Mouse (Mus musculus) hindbrain, embryonic 10.5 days (tissue): ENCODE measurements around the gene Mettl24. TPM values are rescaled to one million over a fixed set of nuclear protein-coding genes. Genes with fewer than 3 reads are reported as not detected.

ENCODE experiments used
- DNase-seq: peaks from one replicate; pipeline ENCODE4 v3.0.0-alpha.2; 2017; ENCODE audit warnings: low spot score
- H3K27ac ChIP-seq: fragments of 300-500 bp; sonication (generic); 2 replicates; pipeline ENCODE4 v1.5.1; 2016; ENCODE audit warnings: mild to moderate bottlenecking, moderate library complexity
- H3K27me3 ChIP-seq: fragments of 300-500 bp; sonication (generic); 2 replicates; pipeline ENCODE4 v1.6.1; 2016; ENCODE audit warnings: mild to moderate bottlenecking; ENCODE audit not compliant: poor library complexity, insufficient read depth, severe bottlenecking
- H3K36me3 ChIP-seq: fragments of 300-500 bp; sonication (generic); 2 replicates; pipeline ENCODE4 v1.6.1; 2016; ENCODE audit warnings: mild to moderate bottlenecking, moderate library complexity
- H3K4me1 ChIP-seq: fragments of 300-500 bp; sonication (generic); replicated peaks from 2 replicates; pipeline ENCODE4 v1.6.1; 2016; ENCODE audit warnings: mild to moderate bottlenecking
- H3K4me3 ChIP-seq: fragments of 300-500 bp; sonication (generic); 2 replicates; pipeline ENCODE4 v1.5.1; 2016; ENCODE audit warnings: mild to moderate bottlenecking, moderate library complexity
- H3K9me3 ChIP-seq: fragments of 300-500 bp; sonication (generic); 2 replicates; pipeline ENCODE4 v1.6.1; 2016; ENCODE audit warnings: mild to moderate bottlenecking, moderate library complexity
- WGBS: fragments of 180-500 bp; shearing (Covaris S2); methylation state at CpG from one replicate; pipeline ENCODE4 v1.1.7; 2016; 5-methylcytosine and 5-hydroxymethylcytosine counted together
- polyA plus RNA-seq: library from polyadenylated mRNA; unstranded; fragments of >200 nt; fragmentation: Nextera tagmentation; extraction: Ambion mirVana; gene quantifications from 2 replicates; pipeline ENCODE4 v1.2.1, GENCODE M21; 2016

Gene Mettl24
- polyA plus RNA-seq, 1 experiment from 2014 or later, result 1.4 TPM

DNA sequence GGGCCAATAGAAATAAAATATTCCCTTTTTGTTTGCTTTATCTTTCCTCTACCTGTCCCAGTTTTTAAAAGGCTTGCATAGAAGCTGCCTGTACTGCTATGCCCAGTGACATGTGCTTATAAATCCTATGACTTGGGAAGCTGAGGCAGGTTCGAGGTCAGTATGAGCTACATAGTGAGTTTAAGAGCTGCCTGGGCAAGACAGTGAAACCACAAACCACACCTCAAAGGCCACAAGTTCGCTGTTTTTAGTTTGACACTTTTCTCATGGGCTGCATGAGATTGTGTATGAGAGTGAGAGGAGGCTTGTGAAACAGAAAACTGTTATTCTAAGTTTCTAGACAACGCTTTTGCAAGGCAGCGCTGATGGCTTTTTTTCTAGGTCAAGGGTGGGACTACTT lies 42.4 kb downstream of the Mettl24 start:
- Histone ChIP-seq H3K9me3 (no peaks in the 10 kb centered on the region), H3K4me1 (peaks cover 36% of the 10 kb centered on the region), H3K36me3 (no peaks in the 10 kb centered on the region), H3K4me3 (no peak overlapping the region), H3K27me3 (no peaks in the 10 kb centered on the region), H3K27ac (peak overlapping the region; percentile 23; the same call in 1 of the 2 replicates)
- 88% methylated on average over 4 of the region's 4 CpGs for WGBS
- no peak for DNase-seq

DNA sequence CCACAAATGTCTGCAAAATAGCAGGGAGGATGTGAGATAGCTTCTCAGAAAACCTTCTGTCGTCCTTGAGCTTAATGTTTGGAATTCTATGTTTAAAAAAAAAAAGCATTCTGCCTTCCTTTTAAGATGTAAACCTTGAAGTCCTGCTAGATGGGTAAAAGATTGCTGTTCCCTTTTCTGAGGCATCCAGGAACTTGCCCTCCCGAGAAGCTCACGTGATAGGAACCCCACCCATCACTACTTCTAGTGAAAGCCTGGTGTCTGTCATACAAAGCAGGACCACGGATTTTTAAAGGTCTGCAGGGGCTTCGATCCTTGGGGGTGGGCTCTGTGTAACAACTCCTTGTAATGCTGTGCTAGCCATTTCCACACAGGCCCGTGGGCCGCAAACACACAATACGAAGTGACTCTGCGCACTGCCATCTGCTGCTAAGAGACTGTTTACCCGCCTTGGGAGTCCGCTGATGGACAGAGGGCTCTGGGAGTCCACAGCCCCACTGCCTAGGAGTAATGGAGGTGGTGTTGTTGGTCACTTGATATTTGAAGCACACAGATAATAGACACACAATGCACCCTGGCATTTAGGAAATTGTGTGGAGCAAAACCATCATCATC lies 43.3 kb downstream of the Mettl24 start:
- H3K4me1 ChIP-seq, result peaks cover 36% of the 10 kb centered on the region
- H3K27ac ChIP-seq, result peak overlapping the region; percentile 62; the same call in 1 of the 2 replicates
- no peaks in the 10 kb centered on the region for H3K9me3 ChIP-seq
- H3K4me3 ChIP-seq, result no peak overlapping the region
- no peaks in the 10 kb centered on the region for H3K36me3 ChIP-seq
- DNase-seq, result no peak
- 66% methylated on average over 11 of the region's 11 CpGs for WGBS
- H3K27me3 ChIP-seq, result no peaks in the 10 kb centered on the region

DNA sequence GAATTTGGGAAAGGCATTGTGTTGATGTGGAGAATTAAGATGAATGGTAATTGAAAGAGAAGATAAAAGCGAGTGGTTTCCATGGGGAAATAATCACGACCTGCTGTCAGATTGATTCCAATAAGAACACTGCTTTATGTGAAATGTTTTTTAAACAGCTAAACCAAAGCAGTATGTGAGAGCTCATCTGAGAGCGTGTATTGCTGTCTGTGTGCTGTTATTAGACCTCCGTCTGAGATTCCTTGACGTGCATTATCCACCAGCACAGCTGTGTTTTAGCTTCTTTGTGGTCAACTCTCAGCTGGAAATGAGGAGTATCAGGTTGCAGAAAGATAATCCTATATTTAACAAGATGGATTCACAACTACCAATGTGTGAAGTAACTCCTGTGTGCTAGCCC lies 43.9 kb downstream of the Mettl24 start:
- 51% methylated on average over 5 of the region's 5 CpGs for whole genome bisulfite sequencing
- H3K4me1 ChIP-seq, result peaks cover 36% of the 10 kb centered on the region
- H3K4me3 ChIP-seq, result no peak overlapping the region
- no peaks in the 10 kb centered on the region for H3K9me3 ChIP-seq
- no peaks in the 10 kb centered on the region for H3K27me3 ChIP-seq
- no peaks in the 10 kb centered on the region for H3K36me3 ChIP-seq
- no peak overlapping the region for H3K27ac ChIP-seq
- no peak for DNase-seq

- Histone ChIP-seq H3K36me3 (no peaks in the 10 kb centered on the region), H3K27ac (no peak overlapping the region), H3K4me3 (no peak overlapping the region), H3K4me1 (peaks cover 16% of the 10 kb centered on the region), H3K9me3 (no peaks in the 10 kb centered on the region), H3K27me3 (no peaks in the 10 kb centered on the region)
- 81% methylated on average over 5 of the region's 5 CpGs for WGBS
- DNase-seq, result no peak
Observed at GRCm38 (mm10) chr10:40730200-40730599, 47.1 kb downstream of the Mettl24 start.

DNA sequence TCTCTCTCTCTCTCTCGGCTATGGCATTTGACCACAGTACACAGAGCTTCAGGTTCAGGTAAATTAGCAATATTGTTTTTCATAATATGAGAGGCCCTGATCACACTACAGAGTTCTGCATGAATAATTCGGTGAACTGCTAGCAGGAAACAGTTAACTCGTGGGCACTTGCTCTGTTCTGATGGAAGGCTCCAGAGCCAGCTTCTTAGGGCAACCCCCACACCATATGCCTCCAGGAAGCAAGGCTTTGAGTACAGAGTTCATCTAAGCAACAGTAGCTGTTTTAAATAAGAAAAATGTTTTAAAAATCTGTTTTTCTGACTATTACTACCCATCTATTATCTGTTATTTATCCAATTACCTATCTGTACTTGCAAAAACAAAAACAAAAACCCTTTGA lies 50.2 kb downstream of the Mettl24 start:
- no peaks in the 10 kb centered on the region for H3K36me3 ChIP-seq
- DNase-seq, result no peak
- no peak overlapping the region for H3K27ac ChIP-seq
- H3K9me3 ChIP-seq, result no peaks in the 10 kb centered on the region
- H3K4me1 ChIP-seq, result peaks cover 18% of the 10 kb centered on the region
- WGBS, result 76% methylated on average over 3 of the region's 3 CpGs
- H3K4me3 ChIP-seq, result no peak overlapping the region
- H3K27me3 ChIP-seq, result no peaks in the 10 kb centered on the region

- Histone ChIP-seq H3K27ac (no peak overlapping the region), H3K4me1 (peaks cover 21% of the 10 kb centered on the region), H3K4me3 (no peak overlapping the region), H3K36me3 (no peaks in the 10 kb centered on the region), H3K9me3 (no peaks in the 10 kb centered on the region), H3K27me3 (no peaks in the 10 kb centered on the region)
- WGBS, result 85% methylated on average over 6 of the region's 6 CpGs
- DNase-seq, result no peak
Observed at GRCm38 (mm10) chr10:40736172-40736571, 53.1 kb downstream of the Mettl24 start.

DNA sequence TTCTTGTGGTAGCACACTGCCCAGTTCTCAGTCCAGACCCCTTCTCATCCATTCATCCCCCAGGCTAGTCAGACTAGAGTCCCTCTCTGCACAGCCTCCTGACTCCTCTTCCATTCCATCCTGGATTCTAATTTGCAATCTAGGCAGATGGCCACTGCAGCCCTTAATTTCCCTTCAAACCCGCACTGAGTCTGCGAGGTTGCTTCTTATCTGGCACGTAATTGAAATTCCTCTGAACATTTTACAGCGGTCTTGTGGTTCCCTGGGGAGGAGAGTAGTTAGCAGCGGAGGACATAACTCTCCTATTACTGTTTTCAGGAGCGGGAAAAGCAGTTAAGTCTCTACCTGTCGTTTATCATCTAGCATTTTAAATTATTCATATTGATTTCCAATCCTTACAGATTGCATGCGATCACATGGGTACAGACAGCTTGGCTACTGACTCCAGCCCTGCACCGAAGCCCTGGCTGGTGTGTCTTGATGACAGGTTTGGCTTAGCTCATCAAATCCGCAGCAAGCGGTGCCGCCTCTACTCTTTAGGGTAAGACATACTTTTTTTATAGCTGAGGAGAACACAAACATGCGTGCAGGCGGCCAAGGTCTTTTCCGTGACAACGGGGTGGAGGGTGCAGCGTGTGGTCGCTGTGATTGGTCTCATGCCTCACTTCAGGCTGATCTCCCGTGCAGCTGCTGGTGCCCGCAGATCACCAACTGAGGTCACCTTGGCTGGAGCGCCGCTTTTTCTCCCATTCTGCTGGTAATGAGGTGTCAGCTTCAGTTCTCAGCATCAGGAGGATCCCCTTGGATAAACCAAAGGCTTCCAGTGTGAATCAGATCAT lies 54.4 kb downstream of the Mettl24 start:
- no peak for DNase-seq
- Histone ChIP-seq H3K27me3 (no peaks in the 10 kb centered on the region), H3K27ac (0 out of 2 replicates have a peak overlapping the region, but pooled peaks have one; percentile 26), H3K4me3 (no peak overlapping the region), H3K4me1 (peaks cover 21% of the 10 kb centered on the region), H3K9me3 (no peaks in the 10 kb centered on the region), H3K36me3 (no peaks in the 10 kb centered on the region)
- 81% methylated on average over 22 of the region's 22 CpGs for WGBS

GRCm38 (mm10) chr10:40740696-40741095 lies 57.6 kb downstream of the Mettl24 start:
- no peaks in the 10 kb centered on the region for H3K36me3 ChIP-seq
- no peaks in the 10 kb centered on the region for H3K9me3 ChIP-seq
- DNase-seq, result no peak
- no peak overlapping the region for H3K4me3 ChIP-seq
- H3K27me3 ChIP-seq, result no peaks in the 10 kb centered on the region
- no peak overlapping the region for H3K27ac ChIP-seq
- WGBS, result 67% methylated on average over 3 of the region's 3 CpGs
- peaks cover 21% of the 10 kb centered on the region for H3K4me1 ChIP-seq

DNA sequence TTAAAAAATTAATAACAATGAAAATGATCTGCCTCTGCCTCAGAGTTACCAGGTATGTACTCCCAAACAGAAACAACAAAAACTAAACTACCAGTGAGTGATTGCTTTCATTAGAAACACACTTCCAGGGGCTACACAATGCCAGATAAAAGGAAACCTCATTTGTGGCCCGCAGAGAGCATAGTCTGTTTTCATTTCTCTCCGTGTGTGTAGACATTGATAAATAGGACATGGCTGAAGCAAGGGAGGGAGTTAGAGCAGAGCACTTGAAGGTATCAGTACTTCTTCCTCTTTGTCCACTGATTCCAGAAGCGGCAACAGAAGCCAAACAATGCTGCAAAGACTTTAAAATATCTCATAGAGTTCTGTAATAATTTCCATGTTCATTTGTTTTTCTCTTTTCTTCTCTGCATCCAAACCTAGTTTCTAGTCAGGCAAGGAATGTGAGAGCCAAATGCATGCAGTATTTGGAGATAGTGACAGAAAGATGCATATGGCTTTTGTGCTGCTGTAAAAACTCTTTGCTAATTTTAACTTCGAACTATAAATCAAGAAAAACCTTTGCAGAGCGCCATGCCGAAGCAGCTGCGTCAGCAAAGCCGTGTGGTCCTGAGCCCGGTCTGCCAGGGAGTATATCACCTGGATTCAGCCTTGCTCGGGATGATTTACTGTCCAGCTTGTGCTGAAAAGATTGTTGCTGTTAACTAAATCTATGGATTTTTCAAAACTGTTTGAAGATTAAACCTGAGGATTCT lies 67.4 kb downstream of the Mettl24 start:
- 0 out of 2 replicates have a peak overlapping the region, but pooled peaks have one; percentile 45 for H3K27ac ChIP-seq
- WGBS, result 81% methylated on average over 10 of the region's 10 CpGs

GRCm38 (mm10) chr10:40751157-40751556 lies 68.1 kb downstream of the Mettl24 start:
- WGBS, result 84% methylated on average over 13 of the region's 13 CpGs
- Histone ChIP-seq H3K4me3 (no peak overlapping the region), H3K36me3 (no peaks in the 10 kb centered on the region), H3K9me3 (no peaks in the 10 kb centered on the region), H3K27me3 (no peaks in the 10 kb centered on the region), H3K4me1 (peaks cover 10% of the 10 kb centered on the region), H3K27ac (no peak overlapping the region)
- no peak for DNase-seq

More for the DNA sequence above, 67.4 kb downstream of the Mettl24 start:
- no peak for DNase-seq
- H3K4me3 ChIP-seq, result no peak overlapping the region
- no peaks in the 10 kb centered on the region for H3K36me3 ChIP-seq
- no peaks in the 10 kb centered on the region for H3K9me3 ChIP-seq
- no peaks in the 10 kb centered on the region for H3K27me3 ChIP-seq
- peaks cover 10% of the 10 kb centered on the region for H3K4me1 ChIP-seq

GRCm38 (mm10) chr10:40753036-40753435 lies 70.0 kb downstream of the Mettl24 start:
- 80% methylated on average over 3 of the region's 3 CpGs for WGBS
- H3K27ac ChIP-seq, result no peak overlapping the region
- no peaks in the 10 kb centered on the region for H3K36me3 ChIP-seq
- peaks cover 10% of the 10 kb centered on the region for H3K4me1 ChIP-seq
- H3K4me3 ChIP-seq, result no peak overlapping the region
- no peaks in the 10 kb centered on the region for H3K27me3 ChIP-seq
- no peak for DNase-seq
- no peaks in the 10 kb centered on the region for H3K9me3 ChIP-seq

- WGBS, result 85% methylated on average over 11 of the region's 11 CpGs
- DNase-seq, result no peak
- H3K4me3 ChIP-seq, result no peak overlapping the region
Observed at GRCm38 (mm10) chr10:40758171-40759010, 75.3 kb downstream of the Mettl24 start.

More at GRCm38 (mm10) chr10:40758171-40759010, 75.3 kb downstream of the Mettl24 start:
- peaks cover 7% of the 10 kb centered on the region; the same call in 1 of the 2 replicates for H3K4me1 ChIP-seq
- H3K27me3 ChIP-seq, result no peaks in the 10 kb centered on the region
- H3K36me3 ChIP-seq, result no peaks in the 10 kb centered on the region
- no peak overlapping the region for H3K27ac ChIP-seq
- H3K9me3 ChIP-seq, result no peaks in the 10 kb centered on the region
